Mouse (Mus musculus) neural tube, embryonic 11.5 days (tissue): ENCODE measurements at regions not wholly inside any gene's neighbourhood (a gene's known extent, or its start where the extent isn't known, plus 50 kb on each side); places are given as distances from the start of the nearest gene placed in this dataset.
A peak's percentile ranks its signal among the peaks of the same experiment; 100 is the strongest.

Experiments
- microRNA counts: library from miRNA; unstranded; fragments of <30 nt; microRNA quantifications from one replicate; lab custom pipeline; 2015
- microRNA-seq: library from miRNA; unstranded; fragments of <30 nt; microRNA quantifications from one replicate; pipeline ENCODE4, GENCODE M21; 2016

MicroRNAs in the stretch of these regions (microRNA counts, 519-probe panel; counts per million panel counts)
- microRNA mmu-miR-9 (lab: Ali Mortazavi, UCI): 7,499 counts per million, percentile 100 among the panel's probes with 10 or more counts

Small RNA genes lying in the stretch of these regions (microRNA-seq; reads per million reads assigned to microRNA genes)
- gene Mir9-2: 2.6 reads per million, percentile 2 among the genes with 10 or more reads in this experiment
